21 mouse cellular contexts compared by ENCODE assay signal in genomic region chr11:117891581-117892175, GRCm38 (mm10). TPM values are rescaled to one million over a fixed set of nuclear protein-coding genes. Genes with fewer than 3 reads are reported as not detected.
DNase-seq lines count a peak whose midpoint lies in the region; ATAC-seq and TF ChIP-seq lines count a peak whose summit lies in the region.
"Had no signal": no experiment of that assay in that cellular context is flagged by ENCODE, and none has a peak within 500 bp of the region (broad histone marks: within the 10 kb centered on the region; RNA-seq: fewer than 3 reads in every experiment).

No protein-coding gene starts in this region.

- no peak overlapping the region for H3K4me3 ChIP-seq in heart, embryonic 12.5 days
- H3K4me3 ChIP-seq in heart, embryonic 10.5 days = no peak overlapping the region
- peak overlapping the region; percentile 67 for H3K4me3 ChIP-seq in E14TG2a.4 (replicated peaks; ENCODE audit: low read length)
- H3K4me3 ChIP-seq: embryonic facial prominence, embryonic 13.5 days; gastrocnemius, adult 2 months; lung, embryonic 15.5 days; neural tube, embryonic 12.5 days had no signal

- H3K27me3 ChIP-seq in heart, embryonic 12.5 days (replicated peaks) = 0 out of 2 replicates have a peak, but pooled peaks cover 16% of the 10 kb centered on the region
- H3K27me3 ChIP-seq in heart, embryonic 10.5 days (ENCODE audit: insufficient read depth, poor library complexity, severe bottlenecking) = peaks cover 64% of the 10 kb centered on the region
- no peaks in the 10 kb centered on the region for H3K27me3 ChIP-seq in E14TG2a.4 (ENCODE audit: insufficient read depth, low read length)
- H3K27me3 ChIP-seq: lung, embryonic 15.5 days had no signal

- WGBS in heart, embryonic 12.5 days = 88% methylated on average over 19 of the region's 19 CpGs
- 90% methylated on average over 19 of the region's 19 CpGs for WGBS in heart, embryonic 10.5 days

- DNase-seq in heart, embryonic 10.5 days (ENCODE audit: low spot score) = no peak
- DNase-seq in thymus, postnatal 25 days = peak; percentile 54
- DNase-seq in yolk sac, embryonic 10.5 days (ENCODE audit: low spot score) = no peak
- DNase-seq in urinary bladder, postnatal 36 days (ENCODE audit: low spot score in 2 of 2) = no peak
- DNase-seq: adrenal gland, adult 2 months; cerebellum, adult 2 months; gastrocnemius, adult 2 months; kidney, adult 8-10 months; kidney, postnatal 25 days; right cerebral cortex, adult 18-20 months had no signal

- H3K9me3 ChIP-seq in heart, embryonic 12.5 days (replicated peaks) = no peaks in the 10 kb centered on the region
- no peaks in the 10 kb centered on the region for H3K9me3 ChIP-seq in heart, embryonic 10.5 days
- peaks cover 5% of the 10 kb centered on the region for H3K9me3 ChIP-seq in E14TG2a.4 (ENCODE audit: low read length)
- H3K9me3 ChIP-seq: embryonic facial prominence, embryonic 13.5 days; limb, embryonic 10.5 days; lung, embryonic 15.5 days; midbrain, embryonic 10.5 days; neural tube, embryonic 12.5 days had no signal

- no peaks in the 10 kb centered on the region for H3K36me3 ChIP-seq in heart, embryonic 12.5 days
- no peaks in the 10 kb centered on the region for H3K36me3 ChIP-seq in heart, embryonic 10.5 days
- H3K36me3 ChIP-seq in E14TG2a.4 (ENCODE audit: insufficient read depth, low read length) = 0 out of 2 replicates have a peak, but pooled peaks cover 5% of the 10 kb centered on the region
- H3K36me3 ChIP-seq: embryonic facial prominence, embryonic 13.5 days; limb, embryonic 10.5 days; lung, embryonic 15.5 days; midbrain, embryonic 10.5 days; neural tube, embryonic 12.5 days had no signal

- no peak for TF ChIP-seq CTCF in E14TG2a.4 (conservative IDR thresholded peaks at IDR 0.05; ENCODE audit: low read length)

- ATAC-seq in heart, embryonic 12.5 days (ENCODE audit: insufficient number of reproducible peaks, low FRiP score) = no peak
- peak; percentile 38 for ATAC-seq in inflammation-experienced regulatory T-cells, adult 6 months

- no peak overlapping the region for H3K27ac ChIP-seq in heart, embryonic 12.5 days (ENCODE audit: poor library complexity, severe bottlenecking)
- H3K27ac ChIP-seq in heart, embryonic 10.5 days = no peak overlapping the region
- H3K27ac ChIP-seq: embryonic facial prominence, embryonic 13.5 days; lung, embryonic 15.5 days; neural tube, embryonic 12.5 days had no signal

- peaks cover 39% of the 10 kb centered on the region for H3K4me1 ChIP-seq in heart, embryonic 12.5 days (replicated peaks)
- H3K4me1 ChIP-seq in heart, embryonic 10.5 days = peaks cover 52% of the 10 kb centered on the region
- H3K4me1 ChIP-seq in E14TG2a.4 (replicated peaks; ENCODE audit: low read depth, low read length) = peaks cover 92% of the 10 kb centered on the region

- no peak overlapping the region for H3K4me2 ChIP-seq in heart, embryonic 12.5 days
- H3K4me2 ChIP-seq: embryonic facial prominence, embryonic 13.5 days; liver, embryonic 11.5 days; lung, embryonic 15.5 days; neural tube, embryonic 12.5 days had no signal

- peak overlapping the region; percentile 4; the same call in 1 of the 2 replicates for H3K9ac ChIP-seq in heart, embryonic 12.5 days
- H3K9ac ChIP-seq: lung, embryonic 15.5 days; neural tube, embryonic 12.5 days had no signal

RNA-seq across cellular contexts. Expression of gene Tha1, which starts 18.4 kb away (rescaled TPM):
- 3.7 and 4.9 TPM in 2 replicates for polyA plus RNA-seq in heart, embryonic 12.5 days (2016; fragmentation: Nextera tagmentation; extraction: Ambion mirVana)
- 4.0 and 4.3 TPM in 2 replicates for polyA plus RNA-seq in heart, embryonic 10.5 days (2016; fragmentation: Nextera tagmentation; extraction: Ambion mirVana)
- 10 to 100 TPM in 1 of 3 experiments, 1 to 10 TPM in 2; 8.5 to 12.7 (median 9.3) TPM for polyA plus RNA-seq in inflammation-experienced regulatory T-cells, adult 6 months (2017; shearing (Covaris generic))

RNA-seq across cellular contexts. Expression of gene Tmem235, which starts 31.1 kb away (rescaled TPM):
- polyA plus RNA-seq in heart, embryonic 12.5 days (2016; fragmentation: Nextera tagmentation; extraction: Ambion mirVana) = not detected in 2 replicates
- not detected in 2 replicates for polyA plus RNA-seq in heart, embryonic 10.5 days (2016; fragmentation: Nextera tagmentation; extraction: Ambion mirVana)
- polyA plus RNA-seq in inflammation-experienced regulatory T-cells, adult 6 months (2017; shearing (Covaris generic)) = not detected
- polyA plus RNA-seq: adrenal gland, adult 2 months; embryonic facial prominence, embryonic 13.5 days; heart, embryonic 14.5 days; hindbrain, embryonic 11.5 days; limb, embryonic 10.5 days; liver, embryonic 11.5 days; lung, embryonic 15.5 days; midbrain, embryonic 10.5 days; neural tube, embryonic 12.5 days had no signal

RNA-seq across cellular contexts. Expression of gene Birc5, which starts 42.6 kb away (rescaled TPM):
- 250 and 252 TPM in 2 replicates for polyA plus RNA-seq in heart, embryonic 12.5 days (2016; fragmentation: Nextera tagmentation; extraction: Ambion mirVana)
- polyA plus RNA-seq in heart, embryonic 10.5 days (2016; fragmentation: Nextera tagmentation; extraction: Ambion mirVana) = 275 and 334 TPM in 2 replicates
- polyA plus RNA-seq in inflammation-experienced regulatory T-cells, adult 6 months (2017; shearing (Covaris generic)) = 100 to 1,000 TPM in 1 of 3 experiments, 10 to 100 TPM in 2; 16.8 to 256 (median 23.6) TPM
